25 mouse cellular contexts compared by ENCODE assay signal in the genomic region with DNA sequence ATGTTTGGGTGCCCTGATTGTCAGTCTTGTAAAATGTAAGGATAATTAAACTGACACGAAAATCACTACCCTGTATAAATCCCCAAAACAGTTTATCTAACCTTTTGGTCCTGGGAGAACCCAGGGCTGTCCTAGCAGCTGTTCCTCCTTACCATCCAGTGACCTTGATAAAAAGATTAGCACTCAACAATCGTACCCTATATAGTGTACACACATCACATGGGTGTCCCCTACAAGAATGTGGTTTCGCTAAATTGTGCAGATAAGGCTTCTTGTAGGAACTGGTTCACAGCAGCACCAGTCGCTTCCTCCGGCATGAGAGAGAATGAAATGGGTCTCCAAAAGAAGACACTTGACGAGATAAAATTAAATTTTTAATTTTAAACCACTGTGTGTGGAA. TPM values are rescaled to one million over a fixed set of nuclear protein-coding genes. Genes with fewer than 3 reads are reported as not detected.
"Had no signal": no experiment of that assay in that cellular context is flagged by ENCODE, and none has a peak within 500 bp of the region (broad histone marks: within the 10 kb centered on the region; RNA-seq: fewer than 3 reads in every experiment).

No protein-coding gene starts in this region.

- H3K36me3 ChIP-seq: heart, embryonic 13.5 days; heart, embryonic 15.5 days; hindbrain, embryonic 13.5 days; hindbrain, embryonic 15.5 days; limb, embryonic 10.5 days; limb, embryonic 12.5 days had no signal

- H3K27me3 ChIP-seq: heart, embryonic 13.5 days; heart, embryonic 15.5 days; hindbrain, embryonic 13.5 days; hindbrain, embryonic 15.5 days; limb, embryonic 12.5 days had no signal

- H3K27ac ChIP-seq: heart, adult 2 months; heart, embryonic 13.5 days; heart, embryonic 15.5 days; hindbrain, embryonic 13.5 days; hindbrain, embryonic 15.5 days; hindbrain, postnatal 0 days; layer of hippocampus, adult 2 months; left cerebral cortex, adult 2 months; limb, embryonic 10.5 days; limb, embryonic 12.5 days had no signal

- H3K4me1 ChIP-seq: hindbrain, embryonic 15.5 days had no signal

- H3K9ac ChIP-seq: forebrain, postnatal 0 days; heart, embryonic 13.5 days; heart, embryonic 15.5 days; hindbrain, embryonic 13.5 days; hindbrain, embryonic 15.5 days; limb, embryonic 12.5 days had no signal

- H3K9me3 ChIP-seq: heart, embryonic 13.5 days; heart, embryonic 15.5 days; hindbrain, embryonic 13.5 days; hindbrain, embryonic 15.5 days; limb, embryonic 10.5 days; limb, embryonic 12.5 days had no signal

- H3K4me2 ChIP-seq: heart, embryonic 11.5 days; heart, embryonic 13.5 days; heart, embryonic 15.5 days; hindbrain, embryonic 13.5 days; hindbrain, embryonic 15.5 days; limb, embryonic 12.5 days had no signal

- DNase-seq: forebrain, postnatal 0 days; gastrocnemius, postnatal 14 days; gastrocnemius, postnatal 36 days; heart, adult 11 months; heart, adult 2 months; heart, postnatal 14 days; heart, postnatal 36 days; kidney, adult 11 months; kidney, adult 2 months; kidney, adult 9 months; kidney, postnatal 10 days; kidney, postnatal 25 days; kidney, postnatal 4 days had no signal

- ATAC-seq: forebrain, postnatal 0 days; hindbrain, postnatal 0 days; intestine, embryonic 16.5 days had no signal

- H3K4me3 ChIP-seq: heart, adult 2 months; heart, embryonic 13.5 days; heart, embryonic 15.5 days; hindbrain, embryonic 13.5 days; hindbrain, embryonic 15.5 days; layer of hippocampus, adult 2 months; left cerebral cortex, adult 2 months; limb, embryonic 10.5 days; limb, embryonic 12.5 days had no signal

RNA-seq across cellular contexts. Expression of a gene that starts 53.6 kb away (rescaled TPM):
- total RNA-seq: hematopoietic stem cell, adult 5-6 weeks had no signal
